Mouse (Mus musculus) left cerebral cortex, postnatal 36 days (tissue): Measurements from ENCODE around the gene 1700061G19Rik. TPM values are rescaled to one million over a fixed set of nuclear protein-coding genes. Genes with fewer than 3 reads are reported as not detected.

Experiments
- DNase-seq, 2 experiments: peaks; one replicate each; pipeline ENCODE4 v3.0.0; 2021 to 2022; ENCODE audit warnings: low spot score in 2 of 2, mixed read lengths in 1 of 2
- intact Hi-C: fragments of 180-260 bp; cut with DNase I; formaldehyde crosslinking; loops from one replicate; pipeline ENCODE4 v1.15.1; 2025
- total RNA-seq, 2 experiments: library from RNA; stranded (reverse); gene quantifications; 2 replicates each; pipeline ENCODE4 v1.2.3; 2021

The 1700061G19Rik gene
- total RNA-seq, 2 experiments from 2014 or later, result 0.14 TPM; not detected in 1

DNA sequence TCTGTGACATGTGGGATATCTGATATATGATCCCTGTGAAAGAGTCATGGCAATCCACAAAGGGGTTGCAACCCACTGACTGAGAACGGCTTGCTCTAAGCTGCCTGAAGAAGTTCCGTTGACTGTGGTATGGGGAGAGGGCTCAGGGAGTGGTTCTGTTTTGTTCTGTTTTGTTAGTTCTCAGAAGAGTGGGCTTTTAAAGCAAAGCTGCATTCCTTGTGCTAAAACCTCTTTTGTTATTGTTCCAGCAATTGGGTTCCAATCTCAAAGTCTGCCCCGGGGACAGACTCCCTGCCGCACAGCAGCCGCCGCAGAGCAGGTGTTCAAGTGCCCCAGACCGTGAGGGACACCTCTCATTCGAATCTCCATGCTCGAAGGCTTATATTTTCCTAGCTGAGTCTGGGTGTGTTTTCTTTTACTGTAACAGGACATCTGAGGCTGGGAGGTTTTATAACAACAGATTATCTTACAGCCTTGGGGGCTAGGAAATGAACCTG, 5.7 kb upstream of the 1700061G19Rik start:
- DNase-seq, result no peak
- intact Hi-C loops, result no loop called here

DNA sequence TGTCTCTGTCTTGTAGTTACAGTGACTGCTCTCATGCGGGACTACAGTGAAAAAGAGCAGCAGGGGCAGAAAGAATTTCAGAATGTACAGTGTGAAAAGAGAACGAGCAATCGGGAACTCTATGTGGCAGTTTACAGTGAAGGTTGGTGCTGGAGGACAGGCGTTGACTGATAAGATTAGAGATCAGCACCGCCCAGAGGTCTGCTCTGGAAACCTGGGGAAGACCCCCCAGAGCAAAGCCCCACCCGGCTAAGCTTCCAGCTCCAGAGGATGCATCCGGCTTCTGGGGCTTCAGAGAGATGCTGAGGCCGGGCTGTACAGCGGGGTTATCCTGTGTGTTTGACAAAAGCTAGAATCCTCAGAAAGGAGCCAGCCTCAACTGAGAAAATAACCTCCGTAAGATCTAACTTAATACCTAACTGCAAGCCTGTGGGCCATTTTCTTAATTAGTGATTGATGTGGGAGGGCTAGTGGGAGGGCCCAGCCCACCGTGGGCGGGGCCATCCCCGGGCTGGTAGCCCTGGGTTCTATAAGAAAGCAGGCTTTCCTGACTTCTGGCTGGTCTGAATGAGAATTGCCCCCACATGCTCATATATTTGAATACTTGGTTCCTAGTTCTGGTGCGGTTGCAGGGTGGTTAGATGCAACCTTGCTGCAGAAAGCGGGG, 4.9 kb upstream of the 1700061G19Rik start:
- DNase-seq, result no peak
- intact Hi-C loops, result no loop called here

- no peak for DNase-seq
- intact Hi-C loops, result no loop called here
Measured at GRCm38 (mm10) chr17:56871767-56872166, 3.5 kb upstream of the 1700061G19Rik start.

GRCm38 (mm10) chr17:56872512-56872911, 2.8 kb upstream of the 1700061G19Rik start:
- intact Hi-C loops, result no loop called here

DNA sequence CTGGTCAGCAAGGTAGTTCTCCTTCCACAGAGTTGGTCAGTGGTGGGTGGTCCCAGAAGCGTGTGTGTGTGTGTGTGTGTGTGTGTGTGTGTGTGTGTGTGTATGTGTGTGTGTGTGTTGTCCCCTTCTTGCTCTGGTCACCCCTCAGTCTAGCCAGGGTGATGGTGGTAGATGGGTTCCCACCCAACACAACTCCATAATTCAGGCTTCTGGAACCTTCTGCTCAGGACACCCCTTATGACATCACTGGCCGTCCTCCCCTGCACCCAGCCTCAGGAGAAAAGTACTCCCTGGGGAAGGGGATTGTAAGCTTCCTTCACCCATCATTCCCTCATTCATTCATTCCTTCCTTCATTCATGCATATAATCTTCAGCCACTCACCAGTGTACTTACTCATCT, 1.0 kb upstream of the 1700061G19Rik start, which contains the start of gene Acsbg2:
Acsbg2 (minus strand) TSS at position 211 of the 400 bp plus-strand sequence.
- intact Hi-C loops, result no loop called here
- DNase-seq, result no peak

More at GRCm38 (mm10) chr17:56872512-56872911, 2.8 kb upstream of the 1700061G19Rik start:
- DNase-seq, result no peak

DNA sequence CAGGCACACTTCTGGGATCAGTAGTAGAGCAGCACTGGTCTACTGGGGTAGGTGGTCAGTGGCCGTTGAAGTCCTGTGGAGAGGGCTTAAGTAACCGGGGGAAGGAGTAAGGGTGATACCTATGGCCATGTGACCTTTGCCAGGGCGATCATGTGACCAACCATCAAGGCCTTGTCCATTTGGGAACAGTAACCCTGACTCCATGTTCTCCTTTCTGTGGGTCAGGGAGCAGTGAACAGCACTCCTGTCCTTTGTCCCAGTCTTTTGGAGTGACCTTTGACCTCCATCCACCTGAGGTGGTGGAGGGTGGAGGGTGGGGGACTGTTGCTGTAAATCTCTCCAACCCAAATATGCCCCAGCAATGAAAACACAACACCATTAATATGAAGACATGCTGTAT, 1.2 kb downstream of the 1700061G19Rik start:
- no peak for DNase-seq
- intact Hi-C loops, result no loop called here

- intact Hi-C loops, result no loop called here
Measured at GRCm38 (mm10) chr17:56876981-56877380, 1.7 kb downstream of the 1700061G19Rik start.

DNA sequence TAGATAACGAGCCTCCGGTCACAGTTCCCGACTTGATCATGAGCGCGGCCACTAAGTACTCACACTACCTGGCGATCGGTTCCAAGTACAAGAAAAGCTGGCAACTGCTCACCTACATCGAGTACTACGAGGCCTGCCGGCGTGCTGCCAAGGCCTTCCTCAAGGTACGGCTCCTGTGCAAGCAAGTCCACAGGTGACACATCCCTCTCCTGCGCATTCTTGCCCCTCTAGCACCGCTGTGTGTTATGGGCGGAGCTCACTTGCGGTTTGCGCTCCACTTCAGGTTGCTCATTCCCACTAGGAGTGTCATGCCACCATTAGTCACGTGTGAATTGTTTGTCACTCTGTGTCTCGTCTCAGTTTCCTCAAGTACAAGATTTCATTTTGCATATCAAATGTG, 2.1 kb downstream of the 1700061G19Rik start:
- intact Hi-C loops, result no loop called here
- DNase-seq, result no peak

More at GRCm38 (mm10) chr17:56876981-56877380, 1.7 kb downstream of the 1700061G19Rik start:
- DNase-seq, result no peak

- no peak for DNase-seq
- intact Hi-C loops, result no loop called here
Measured at GRCm38 (mm10) chr17:56883612-56884011, 8.3 kb downstream of the 1700061G19Rik start.

DNA sequence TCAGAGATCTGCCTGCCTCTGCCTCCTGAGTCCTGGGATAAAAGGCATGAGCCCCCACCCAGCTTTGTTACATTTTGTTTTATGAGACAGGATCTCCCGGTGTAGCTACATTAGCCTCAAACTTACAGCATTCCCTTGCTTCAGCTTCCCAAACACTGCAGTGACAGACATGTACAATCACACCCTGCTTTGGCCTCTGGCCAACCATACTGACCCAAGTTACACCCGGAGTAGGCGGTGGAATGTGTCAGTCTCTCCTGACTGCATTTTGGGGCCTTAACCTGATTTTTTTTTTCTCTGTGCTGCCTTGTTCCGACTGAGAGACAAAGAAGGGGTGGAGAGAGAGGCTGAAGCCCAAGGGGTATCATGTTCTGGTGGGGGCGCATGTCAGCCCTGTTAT, 9.1 kb downstream of the 1700061G19Rik start:
- DNase-seq, result no peak
- intact Hi-C loops, result no loop called here

GRCm38 (mm10) chr17:56884809-56885208, 9.5 kb downstream of the 1700061G19Rik start:
- no peak for DNase-seq
- intact Hi-C loops, result no loop called here

DNA sequence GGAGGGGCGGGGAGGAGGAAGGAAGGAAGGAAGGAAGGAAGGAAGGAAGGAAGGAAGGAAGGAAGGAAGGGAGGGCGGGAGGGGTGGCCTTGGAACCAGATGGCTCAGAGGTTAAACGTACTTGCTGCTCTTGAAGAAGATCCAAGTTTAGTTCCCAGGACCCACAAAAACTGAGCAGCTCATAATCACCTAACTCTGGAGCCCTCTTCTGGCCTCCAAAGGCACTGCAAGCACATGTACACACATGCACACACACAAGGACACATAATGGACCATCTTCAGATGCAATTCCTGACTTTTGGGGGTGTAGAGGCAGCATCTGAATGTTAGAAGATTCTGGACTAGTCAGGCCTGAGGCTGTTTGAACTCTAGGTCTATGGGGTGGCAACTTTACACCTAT, 12.8 kb downstream of the 1700061G19Rik start:
- intact Hi-C loops, result no loop called here
- no peak for DNase-seq

DNA sequence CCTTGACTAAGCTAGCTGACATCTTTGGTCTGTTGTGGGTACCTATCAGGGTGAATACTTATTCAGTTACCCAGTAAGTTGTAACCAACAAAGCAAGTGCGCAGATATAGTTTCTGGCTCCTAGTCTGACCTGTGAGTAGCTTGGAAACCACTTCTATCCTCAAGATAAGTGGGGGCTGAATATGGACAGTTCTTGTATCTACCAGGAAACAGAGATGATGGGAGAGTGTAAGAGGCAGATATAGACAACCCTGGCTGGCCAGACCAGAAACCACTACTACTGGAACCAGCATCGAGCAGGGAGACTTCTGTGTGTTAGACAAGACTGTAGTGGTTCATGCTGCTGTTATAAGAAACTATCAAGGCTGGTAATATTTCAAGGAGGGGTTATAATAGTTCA, 14.7 kb downstream of the 1700061G19Rik start:
- intact Hi-C loops, result no loop called here
- DNase-seq, result no peak

DNA sequence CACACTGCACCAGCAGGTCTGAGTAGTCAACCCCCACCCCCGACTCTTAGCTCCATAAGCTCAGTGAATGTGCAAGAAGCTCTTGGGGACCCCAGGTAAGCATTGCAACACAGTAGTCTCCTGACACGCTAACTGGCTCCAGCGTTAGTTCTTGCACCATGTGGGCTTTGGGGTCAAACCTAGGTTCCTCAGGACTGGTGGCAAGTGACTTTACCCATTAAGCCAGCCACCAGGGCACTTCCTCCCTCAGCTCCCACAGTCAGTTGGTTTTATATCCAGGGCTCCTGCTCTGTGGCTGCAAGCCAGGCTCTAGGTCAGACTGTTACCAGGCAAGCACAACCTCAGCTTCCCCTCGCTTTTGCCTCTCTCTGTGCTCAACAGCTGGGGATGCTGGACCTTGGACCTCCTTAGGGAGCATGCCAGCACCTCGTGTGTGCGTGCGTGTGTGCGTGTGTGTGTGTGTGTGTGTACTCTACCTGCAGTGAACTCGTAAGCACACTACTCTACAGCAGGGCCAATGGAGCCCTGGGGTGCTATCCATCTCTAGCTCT, 20.2 kb downstream of the 1700061G19Rik start:
- intact Hi-C loops, result loop anchor here (5.0 kb wide), 1 partner anchor 42 kb away; the partner anchor contains the start of gene Mllt1
- no peak for DNase-seq

GRCm38 (mm10) chr17:56896513-56897129, 21.3 kb downstream of the 1700061G19Rik start:
- intact Hi-C loops, result loop anchor here (5.0 kb wide), 1 partner anchor 41 kb away; the partner anchor contains the start of gene Mllt1
- DNase-seq, result peak; percentile 38 to 39

- intact Hi-C loops, result loop anchor here (5.0 kb wide), 1 partner anchor 40 kb away; the partner anchor contains the start of gene Mllt1
- DNase-seq, result peak; percentile 72 to 79
Measured at GRCm38 (mm10) chr17:56897630-56898195, 22.4 kb downstream of the 1700061G19Rik start.

GRCm38 (mm10) chr17:56902698-56903097, 27.4 kb downstream of the 1700061G19Rik start:
- DNase-seq, result no peak
- intact Hi-C loops, result no loop called here

GRCm38 (mm10) chr17:56906166-56906565, 30.9 kb downstream of the 1700061G19Rik start:
- intact Hi-C loops, result loop anchor here (5.0 kb wide), 1 partner anchor 91 kb away; the partner anchor contains the start of gene Alkbh7
- DNase-seq, result no peak

DNA sequence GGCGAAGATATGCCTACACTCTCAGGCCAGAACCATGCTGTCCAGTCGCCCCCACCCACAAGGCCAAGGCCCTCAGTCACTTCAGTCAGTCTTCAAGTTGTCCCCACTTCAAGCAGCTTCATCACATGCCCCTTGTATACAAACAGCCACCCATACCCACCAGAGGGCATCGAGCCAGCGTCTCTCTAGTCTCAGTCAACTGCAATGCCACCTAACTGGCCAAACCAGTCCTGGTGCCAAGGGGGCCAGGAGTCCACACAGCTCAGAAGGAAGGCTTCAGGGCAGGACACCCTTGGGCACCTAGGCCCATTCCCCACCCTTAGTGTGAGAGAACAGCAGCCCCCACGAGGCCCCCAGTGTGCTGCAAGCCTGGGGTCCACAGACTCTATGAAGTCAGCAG, 31.8 kb downstream of the 1700061G19Rik start:
- DNase-seq, result no peak
- intact Hi-C loops, result loop anchor here (5.0 kb wide), 1 partner anchor 90 kb away; the partner anchor contains the start of gene Alkbh7

GRCm38 (mm10) chr17:56907887-56908286, 32.6 kb downstream of the 1700061G19Rik start:
- intact Hi-C loops, result loop anchor here (5.0 kb wide), 1 partner anchor 89 kb away; the partner anchor contains the start of gene Alkbh7
- no peak for DNase-seq
